Mouse (Mus musculus) C2C12 (cell line): ENCODE measurements around the gene Gm49396. TPM values are rescaled to one million over a fixed set of nuclear protein-coding genes. Genes with fewer than 3 reads are reported as not detected.

Experiments
- H3K27me3 ChIP-seq: one replicate; pipeline ENCODE4 v1.6.1; 2011; ENCODE audit not compliant: control insufficient read depth, insufficient read depth, insufficient read length
- H3K36me3 ChIP-seq: one replicate; pipeline ENCODE4 v1.6.1; 2011; ENCODE audit not compliant: control insufficient read depth, insufficient read depth
- H3K4me3 ChIP-seq: one replicate; pipeline ENCODE4 v1.5.1; 2011; ENCODE audit warnings: mild to moderate bottlenecking, control low read depth; ENCODE audit not compliant: poor library complexity, insufficient read depth, severe bottlenecking
- H3K79me2 ChIP-seq: one replicate; pipeline ENCODE4 v1.6.1; 2011; ENCODE audit not compliant: control insufficient read depth, insufficient read depth
- H3K79me3 ChIP-seq: one replicate; pipeline ENCODE4 v1.6.1; 2011; ENCODE audit warnings: low read depth, control low read depth
- H3ac ChIP-seq: one replicate; pipeline ENCODE3; 2011; ENCODE audit warnings: low read depth; ENCODE audit not compliant: control insufficient read depth, insufficient read length
- CEBPB ChIP-seq: IDR thresholded peaks from one replicate; pipeline ENCODE4 v1.6.1; 2011; ENCODE audit warnings: low read depth, mild to moderate bottlenecking, control low read depth, moderate library complexity
- CTCF ChIP-seq: IDR thresholded peaks from one replicate; pipeline ENCODE4 v1.5.1; 2011; ENCODE audit not compliant: control insufficient read depth, insufficient read depth, insufficient read length
- FOSL1 ChIP-seq: IDR thresholded peaks from one replicate; pipeline ENCODE4 v1.8.0; 2011; ENCODE audit warnings: mild to moderate bottlenecking, low read length; ENCODE audit not compliant: poor library complexity, insufficient read depth, severe bottlenecking
- MAX ChIP-seq: IDR thresholded peaks from one replicate; pipeline ENCODE4 v1.6.1; 2011; ENCODE audit warnings: mild to moderate bottlenecking, control low read depth
- MYOD1 ChIP-seq: IDR thresholded peaks from one replicate; pipeline ENCODE4 v1.6.1; 2011; ENCODE audit warnings: low read depth; ENCODE audit not compliant: control insufficient read depth, insufficient read length
- MYOG ChIP-seq: IDR thresholded peaks from one replicate; pipeline ENCODE4 v1.6.1; 2011; ENCODE audit not compliant: control insufficient read depth, insufficient read length; ENCODE audit errors: extremely low read depth
- USF1 ChIP-seq: IDR thresholded peaks from one replicate; pipeline ENCODE4 v1.6.1; 2011; ENCODE audit warnings: low read depth, mild to moderate bottlenecking, control low read depth, moderate library complexity
- polyA plus RNA-seq: library from polyadenylated mRNA; unstranded; fragments of >200 nt; fragmentation: generic; extraction: Trizol; gene quantifications from one replicate; pipeline ENCODE4 v1.2.1, GENCODE M21; 2012; ENCODE audit warnings: missing spikeins

Gene Gm49396
- polyA plus RNA-seq, 1 experiment = 0.73 TPM

GRCm38 (mm10) chr7:30557901-30558514 is 5.1 kb upstream of the Gm49396 start:
- H3K27me3 ChIP-seq = no peaks in the 10 kb centered on the region
- peaks cover 7% of the 10 kb centered on the region for H3K36me3 ChIP-seq
- H3K4me3 ChIP-seq = peak overlapping the region; percentile 53
- TF ChIP-seq MYOD1 = no peak
- no peak for TF ChIP-seq CEBPB
- no peak for TF ChIP-seq FOSL1
- TF ChIP-seq MAX = no peak
- TF ChIP-seq MYOG = no peak
- TF ChIP-seq USF1 = no peak
- no peak for TF ChIP-seq CTCF
- H3K79me3 ChIP-seq = peaks cover 7% of the 10 kb centered on the region
- H3ac ChIP-seq = no peak overlapping the region
- H3K79me2 ChIP-seq = peaks cover 45% of the 10 kb centered on the region

DNA sequence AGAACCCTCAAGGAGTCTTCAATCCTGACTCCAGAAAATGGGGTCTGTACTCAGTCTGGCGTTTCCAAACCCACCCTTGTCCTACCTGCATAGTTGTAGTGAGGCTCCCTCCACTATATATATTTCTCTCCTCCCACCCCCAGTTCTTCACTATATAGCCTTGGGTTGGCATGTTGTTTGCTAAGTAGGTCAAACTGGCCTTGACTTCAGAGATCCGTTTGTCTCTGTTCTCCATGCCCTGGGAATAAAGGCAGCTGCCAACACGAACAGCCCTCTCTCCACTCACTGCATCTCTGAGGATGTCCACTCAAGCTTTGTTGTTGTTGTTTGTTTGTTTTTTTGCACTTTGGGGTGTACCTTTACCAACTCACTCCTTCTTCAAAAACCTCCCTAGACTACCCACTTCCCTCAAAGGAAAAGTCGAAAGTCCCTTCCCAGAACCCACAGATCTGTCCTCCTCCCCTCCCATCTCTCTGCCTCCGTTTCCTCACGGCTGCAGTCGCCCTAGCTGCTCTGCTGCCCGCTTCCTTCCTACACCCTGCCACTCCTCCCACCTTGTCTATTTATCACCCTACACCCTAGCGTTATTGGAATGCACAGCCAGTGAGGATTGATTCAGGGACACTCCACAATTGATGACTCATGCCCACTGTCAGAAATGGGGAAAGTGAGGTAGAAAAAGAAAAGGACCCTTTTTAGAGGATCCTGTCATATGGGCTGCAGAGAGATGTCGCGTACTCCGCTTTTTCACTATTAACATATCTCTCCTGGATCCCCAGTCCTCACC is 4.3 kb upstream of the Gm49396 start:
- Histone ChIP-seq H3K27me3 (no peaks in the 10 kb centered on the region), H3K79me3 (peaks cover 7% of the 10 kb centered on the region), H3ac (peak overlapping the region; percentile 87), H3K36me3 (peaks cover 7% of the 10 kb centered on the region), H3K79me2 (peaks cover 44% of the 10 kb centered on the region), H3K4me3 (peak overlapping the region; percentile 53)
- TF ChIP-seq FOSL1 (no peak), MYOD1 (no peak)

GRCm38 (mm10) chr7:30559443-30559954 is 3.6 kb upstream of the Gm49396 start, which contains the start of gene Lin37:
Gene Lin37, minus strand, starts transcription at chr7:30559838.
- peak within 1 kb of the TSS; percentile 53 for H3K4me3 ChIP-seq
- H3K79me3 ChIP-seq = peaks cover 7% of the 10 kb centered on the region
- peaks cover 45% of the 10 kb centered on the region for H3K79me2 ChIP-seq
- H3ac ChIP-seq = peak within 1 kb of the TSS; percentile 87
- peaks cover 7% of the 10 kb centered on the region for H3K36me3 ChIP-seq
- no peak for TF ChIP-seq USF1
- no peak for TF ChIP-seq FOSL1
- TF ChIP-seq CTCF = no peak
- TF ChIP-seq MYOG = no peak
- no peaks in the 10 kb centered on the region for H3K27me3 ChIP-seq

DNA sequence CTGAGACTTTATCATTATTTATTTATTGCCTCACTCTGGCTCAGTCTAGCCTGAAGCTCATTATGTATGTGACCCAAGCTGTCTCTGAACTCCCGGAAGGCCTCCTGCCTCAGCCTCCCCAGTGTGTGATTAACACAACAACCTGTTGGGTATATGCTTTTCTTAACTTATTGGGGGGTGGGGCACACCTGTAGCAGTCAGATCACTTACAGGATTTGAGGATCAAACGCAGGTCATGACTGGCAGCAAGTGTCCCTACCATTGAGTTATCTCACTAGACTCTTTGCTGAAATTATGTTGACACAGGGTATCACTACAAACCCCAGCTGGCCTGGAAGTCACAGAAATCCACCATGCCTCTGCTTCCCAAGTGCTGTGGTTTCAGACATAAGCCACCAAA is 2.8 kb upstream of the Gm49396 start:
- Histone ChIP-seq H3ac (no peak overlapping the region), H3K79me3 (peaks cover 7% of the 10 kb centered on the region), H3K4me3 (no peak overlapping the region), H3K27me3 (no peaks in the 10 kb centered on the region), H3K36me3 (peaks cover 7% of the 10 kb centered on the region), H3K79me2 (peaks cover 46% of the 10 kb centered on the region)
- TF ChIP-seq MAX (no peak), USF1 (no peak), FOSL1 (no peak)

- H3K4me3 ChIP-seq = peak overlapping the region; percentile 90
- H3ac ChIP-seq = peak overlapping the region; percentile 71
- H3K36me3 ChIP-seq = peaks cover 6% of the 10 kb centered on the region
- TF ChIP-seq CTCF (no peak), USF1 (no peak), MAX (no peak), CEBPB (no peak), MYOG (no peak), FOSL1 (no peak), MYOD1 (no peak)
- peaks cover 45% of the 10 kb centered on the region for H3K79me2 ChIP-seq
- H3K27me3 ChIP-seq = no peaks in the 10 kb centered on the region
- H3K79me3 ChIP-seq = peaks cover 7% of the 10 kb centered on the region
These were observed 523 bp upstream of the Gm49396 start for GRCm38 (mm10) chr7:30562526-30563116.
